Mouse (Mus musculus) myocyte (in vitro differentiated cells): ENCODE measurements at regions not wholly inside any gene's neighbourhood (a gene's known extent, or its start where the extent isn't known, plus 50 kb on each side); places are given as distances from the start of the nearest gene placed in this dataset.

Experiments used
- CEBPB ChIP-seq: IDR thresholded peaks from 2 replicates; pipeline ENCODE4 v1.6.1; 2011; ENCODE audit warnings: mild to moderate bottlenecking, moderate library complexity; ENCODE audit not compliant: poor library complexity, insufficient read depth, severe bottlenecking
- E2F4 ChIP-seq: IDR thresholded peaks from one replicate; pipeline ENCODE4 v1.6.1; 2011; ENCODE audit warnings: mild to moderate bottlenecking, control low read depth, moderate library complexity; ENCODE audit not compliant: insufficient read depth
- MAX ChIP-seq: IDR thresholded peaks from one replicate; pipeline ENCODE4 v1.6.1; 2011; ENCODE audit warnings: low read depth, mild to moderate bottlenecking, control low read depth
- MYOD1 ChIP-seq, 3 experiments: IDR thresholded peaks; one replicate each; pipeline ENCODE4 v1.6.1; 2011; ENCODE audit warnings: control low read depth in 2 of 3, low read depth in 2 of 3, mild to moderate bottlenecking in 2 of 3, moderate library complexity in 1 of 3; ENCODE audit not compliant: insufficient read length in 2 of 3, control insufficient read depth in 1 of 3
- MYOG ChIP-seq, 3 experiments: IDR thresholded peaks; one replicate each; pipeline ENCODE4 v1.6.1; 2011; ENCODE audit warnings: control low read depth in 2 of 3, low read depth in 2 of 3, mild to moderate bottlenecking in 2 of 3; ENCODE audit not compliant: insufficient read length in 2 of 3, control insufficient read depth in 1 of 3, insufficient read depth in 1 of 3
- POLR2A ChIP-seq: IDR thresholded peaks from one replicate; pipeline ENCODE4 v1.6.1; 2011; ENCODE audit warnings: low read depth, mild to moderate bottlenecking, control low read depth, moderate library complexity; ENCODE audit not compliant: insufficient read length
- POLR2AphosphoS2 ChIP-seq: IDR thresholded peaks from one replicate; pipeline ENCODE4 v1.6.1; 2011; ENCODE audit warnings: low read depth, control low read depth; ENCODE audit not compliant: insufficient read length
- REST ChIP-seq: IDR thresholded peaks from one replicate; pipeline ENCODE4 v1.6.1; 2011; ENCODE audit warnings: mild to moderate bottlenecking, control low read depth, moderate library complexity; ENCODE audit not compliant: insufficient read depth, insufficient read length
- SRF ChIP-seq: IDR thresholded peaks from one replicate; pipeline ENCODE4 v1.6.1; 2011; ENCODE audit warnings: low read depth; ENCODE audit not compliant: control insufficient read depth, insufficient read length
- TCF12 ChIP-seq: IDR thresholded peaks from one replicate; pipeline ENCODE4 v1.6.1; 2011; ENCODE audit warnings: mild to moderate bottlenecking, control low read depth; ENCODE audit not compliant: poor library complexity, insufficient read depth, severe bottlenecking
- TCF3 ChIP-seq: IDR thresholded peaks from one replicate; pipeline ENCODE4 v1.6.1; 2011; ENCODE audit warnings: low read depth, control low read depth; ENCODE audit not compliant: insufficient read length
- USF1 ChIP-seq: IDR thresholded peaks from one replicate; pipeline ENCODE4 v1.6.1; 2011; ENCODE audit warnings: low read depth, mild to moderate bottlenecking, control low read depth, moderate library complexity

DNA sequence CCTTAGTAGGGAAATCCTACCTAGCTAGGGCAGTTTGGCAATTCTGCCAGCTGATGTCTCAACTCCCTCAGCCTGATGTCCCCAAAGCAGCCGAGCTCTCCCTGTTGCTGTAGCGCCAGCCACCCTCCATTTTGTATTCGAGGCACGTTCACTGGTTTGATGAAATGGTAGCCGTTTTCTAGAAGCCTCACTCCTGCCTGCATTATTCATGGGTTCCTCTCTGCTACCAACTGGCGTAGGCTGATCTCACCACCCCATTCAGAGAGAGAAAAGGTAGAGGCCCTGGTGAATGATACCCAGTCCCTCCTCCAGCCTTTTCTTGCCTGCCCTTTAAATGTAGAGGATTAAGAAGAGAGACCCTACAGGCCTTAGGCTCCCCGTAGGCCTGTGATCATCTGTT, 69.9 kb downstream of the Irf2bpl start:
- TF ChIP-seq USF1 (no peak), POLR2A (no peak), MAX (no peak), POLR2AphosphoS2 (no peak), E2F4 (no peak), TCF12 (no peak), SRF (no peak), REST (no peak), MYOG (IDR thresholded peaks at IDR 0.05; ENCODE audit: control insufficient read depth in 1 of 3, insufficient read depth in 1 of 3, insufficient read length in 2 of 3, low read depth in 2 of 3) (no peak), MYOD1 (IDR thresholded peaks at IDR 0.05; ENCODE audit: control insufficient read depth in 1 of 3, insufficient read length in 2 of 3, low read depth in 2 of 3) (no peak), TCF3 (no peak), CEBPB (no peak)
